Mouse (Mus musculus): ENCODE results near the gene Prkag2.
A peak's percentile ranks its signal among the peaks of the same experiment; 100 is the strongest.

Gene Prkag2

DNA sequence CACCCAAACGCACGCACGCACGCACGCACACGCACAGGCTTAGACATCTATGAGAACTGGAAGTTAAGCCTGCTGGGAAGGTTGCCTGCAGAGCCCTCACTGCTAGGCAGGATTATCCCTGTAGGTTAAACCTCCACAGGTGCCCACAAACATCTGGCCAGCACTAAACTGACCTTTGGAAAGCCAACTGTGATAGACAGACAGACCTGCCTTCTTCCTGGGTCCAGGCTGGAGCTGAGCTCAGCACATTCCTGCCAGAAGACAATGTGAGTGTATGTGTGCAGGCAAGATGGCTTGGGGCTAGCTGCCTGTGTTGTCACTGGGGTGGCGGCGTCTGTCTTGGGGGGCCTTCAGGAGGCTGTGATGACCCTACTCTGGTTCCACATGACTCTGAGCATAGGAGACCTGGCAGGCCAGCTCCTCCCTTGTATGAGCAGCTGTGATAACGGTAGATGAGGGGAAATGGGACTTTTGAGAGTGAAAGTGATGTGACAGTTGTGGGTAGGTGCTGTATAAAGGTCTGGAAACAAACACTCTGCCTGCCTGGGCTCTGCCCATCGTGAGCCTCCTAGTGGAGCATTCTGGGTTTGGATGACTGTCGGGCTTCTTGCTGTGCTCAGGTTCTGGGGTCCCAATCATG, 131.1 kb downstream of the Prkag2 start:
- no peak for DNase-seq (ENCODE audit: low spot score in 2 of 2)

DNA sequence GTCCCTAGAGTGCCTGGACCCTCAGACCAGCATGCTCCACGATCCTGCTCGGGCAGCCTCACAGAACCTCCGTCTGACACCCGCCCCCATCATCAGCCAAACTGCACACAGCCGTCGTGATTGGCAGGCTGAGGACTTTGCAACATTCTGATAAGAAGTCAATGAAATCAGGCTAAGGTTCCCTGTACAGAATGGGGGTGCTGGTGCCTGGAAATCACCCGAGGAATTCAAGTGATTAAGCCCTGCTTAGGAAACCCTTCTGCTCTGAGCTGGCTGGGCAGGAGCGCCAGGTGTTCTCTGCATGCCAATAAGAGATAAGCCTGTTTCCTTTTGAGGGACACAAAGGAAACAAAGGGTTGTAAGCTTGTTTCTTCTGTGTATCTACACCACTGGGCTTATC, 131.7 kb downstream of the Prkag2 start:
- DNase-seq (ENCODE audit: low spot score in 2 of 2) = no peak

DNA sequence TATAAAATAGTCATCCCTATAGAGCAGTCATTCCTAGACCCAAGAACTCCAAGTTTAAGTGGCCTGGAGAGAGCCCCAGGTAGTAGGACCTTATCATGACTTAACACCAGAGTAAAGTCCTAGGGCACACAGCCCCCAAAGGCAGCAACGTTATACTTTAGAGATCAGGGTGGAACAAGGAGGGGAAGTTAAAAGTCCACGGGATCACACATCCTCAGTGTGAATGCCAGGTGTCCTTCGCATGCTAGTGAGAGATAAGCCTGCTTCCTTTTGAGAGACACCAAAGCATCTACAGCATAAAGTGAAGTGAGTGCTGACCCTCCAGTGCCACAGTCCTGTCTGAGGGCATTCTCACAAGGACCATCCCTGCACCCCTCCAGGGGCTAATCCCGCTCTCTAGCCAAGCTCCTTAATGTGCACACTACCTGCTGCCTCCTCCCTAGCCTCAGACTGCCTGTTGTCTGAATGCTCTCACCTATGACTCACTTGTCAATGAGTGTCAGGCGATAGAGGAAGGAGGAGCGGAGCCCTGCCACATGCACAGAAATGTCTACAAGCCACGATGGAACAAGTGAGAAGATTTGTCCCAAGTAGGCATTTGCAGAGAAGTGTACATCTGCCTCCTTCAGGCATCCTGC, 132.4 kb downstream of the Prkag2 start:
- no peak for DNase-seq (ENCODE audit: low spot score in 2 of 2)

DNA sequence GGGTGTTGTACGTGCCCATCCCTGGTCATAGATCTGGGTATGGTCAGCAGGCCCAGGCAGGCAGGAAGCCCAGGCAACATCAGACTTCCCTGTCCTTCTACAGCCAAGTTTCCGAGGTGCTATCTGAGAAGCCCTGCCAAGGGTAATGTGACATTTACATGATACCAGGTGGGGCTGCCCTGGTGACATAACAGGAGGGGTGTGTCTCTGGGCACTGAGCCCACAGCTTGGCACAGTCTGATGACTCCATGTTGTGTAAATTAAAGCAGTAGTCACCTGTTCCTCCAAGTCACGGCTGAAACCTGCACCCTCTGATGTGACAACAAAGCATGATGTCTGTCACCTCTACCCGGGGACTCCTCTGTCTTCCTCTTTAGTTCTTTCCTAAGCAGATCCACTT, 136.7 kb downstream of the Prkag2 start:
- no peak for DNase-seq (ENCODE audit: low spot score in 2 of 2)

DNA sequence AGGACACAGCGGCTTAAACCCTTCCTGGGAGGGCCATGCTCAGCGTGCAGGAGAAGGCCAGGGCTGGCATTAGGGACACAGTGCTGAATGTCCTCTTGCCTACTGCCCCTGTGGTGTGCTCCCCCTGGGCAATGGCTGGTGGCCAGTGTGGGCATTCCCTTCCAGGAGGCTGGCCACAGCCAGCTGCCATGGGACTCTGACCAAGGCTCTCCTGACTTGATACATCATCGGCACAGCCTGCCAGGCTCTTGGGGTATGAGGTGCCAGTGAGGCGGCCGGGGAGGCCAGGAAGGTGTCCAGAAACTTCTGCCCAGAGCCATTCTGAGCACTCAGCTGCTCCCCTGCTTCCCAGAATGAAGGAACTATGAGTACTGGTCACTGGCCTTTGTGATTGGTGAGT, 139.7 kb downstream of the Prkag2 start:
- peak in 1 of 2 experiments; percentile 37 for DNase-seq (ENCODE audit: low spot score in 2 of 2)

DNA sequence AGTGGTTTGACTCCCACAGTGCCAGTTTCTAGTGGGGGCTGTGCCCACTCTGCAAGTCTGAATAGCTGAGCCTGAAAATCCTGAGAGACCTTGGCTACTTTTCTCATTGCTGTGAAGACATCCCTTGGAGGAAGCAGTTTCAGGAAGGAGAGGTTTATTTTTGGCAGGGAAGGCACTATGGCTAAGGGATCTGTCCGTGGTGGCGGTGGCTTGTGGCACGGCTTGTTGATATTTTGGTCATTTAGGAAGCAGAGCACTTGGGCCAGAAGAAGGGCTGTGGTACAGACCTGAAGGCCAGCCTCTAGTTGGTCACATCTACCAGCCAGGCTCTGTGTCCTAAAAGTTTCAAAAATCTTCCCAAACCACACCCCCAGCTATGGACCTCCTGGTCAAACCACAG, 140.7 kb downstream of the Prkag2 start:
- DNase-seq (ENCODE audit: low spot score in 2 of 2) = no peak

DNA sequence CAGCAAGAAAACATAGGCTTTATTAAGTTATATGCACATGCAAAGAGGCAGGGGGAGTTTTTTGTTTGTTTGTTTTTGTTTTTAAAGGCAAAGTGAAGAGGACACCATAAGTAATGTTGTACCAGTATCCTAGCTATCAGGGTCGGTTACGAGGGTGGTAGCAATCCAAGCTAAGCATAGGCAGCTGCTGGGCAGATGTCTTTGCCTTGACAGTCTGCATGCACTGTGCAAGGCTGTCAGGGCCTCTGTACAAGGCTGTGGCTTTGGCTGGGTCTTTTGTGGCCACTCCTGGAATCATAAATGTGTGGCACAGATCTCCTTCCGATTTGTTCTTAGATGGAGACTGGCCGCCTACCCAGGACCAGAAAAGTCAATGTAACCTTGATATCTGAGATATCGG, 141.8 kb downstream of the Prkag2 start:
- no peak for DNase-seq (ENCODE audit: low spot score in 2 of 2)

DNA sequence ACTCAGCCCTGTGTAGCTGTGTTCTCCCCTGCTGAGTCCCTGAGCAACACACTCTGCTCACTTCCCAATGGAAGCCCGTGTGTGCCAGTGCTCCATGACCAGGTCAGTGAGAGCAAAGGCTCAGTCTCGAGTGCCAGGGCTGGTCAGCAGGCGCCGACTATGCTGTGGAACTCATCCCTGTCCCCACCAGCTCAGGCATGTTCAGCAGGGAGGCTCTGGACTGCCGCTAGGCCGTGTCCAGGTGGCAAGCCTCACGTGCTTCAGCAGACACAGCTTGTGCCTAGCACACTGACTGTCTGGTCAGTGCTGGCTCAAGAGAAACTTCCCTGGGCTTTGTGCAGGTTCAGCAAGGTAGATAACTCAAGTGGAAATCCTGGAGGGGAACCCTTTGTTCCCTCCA, 143.6 kb downstream of the Prkag2 start:
- DNase-seq (ENCODE audit: low spot score in 2 of 2) = no peak

DNA sequence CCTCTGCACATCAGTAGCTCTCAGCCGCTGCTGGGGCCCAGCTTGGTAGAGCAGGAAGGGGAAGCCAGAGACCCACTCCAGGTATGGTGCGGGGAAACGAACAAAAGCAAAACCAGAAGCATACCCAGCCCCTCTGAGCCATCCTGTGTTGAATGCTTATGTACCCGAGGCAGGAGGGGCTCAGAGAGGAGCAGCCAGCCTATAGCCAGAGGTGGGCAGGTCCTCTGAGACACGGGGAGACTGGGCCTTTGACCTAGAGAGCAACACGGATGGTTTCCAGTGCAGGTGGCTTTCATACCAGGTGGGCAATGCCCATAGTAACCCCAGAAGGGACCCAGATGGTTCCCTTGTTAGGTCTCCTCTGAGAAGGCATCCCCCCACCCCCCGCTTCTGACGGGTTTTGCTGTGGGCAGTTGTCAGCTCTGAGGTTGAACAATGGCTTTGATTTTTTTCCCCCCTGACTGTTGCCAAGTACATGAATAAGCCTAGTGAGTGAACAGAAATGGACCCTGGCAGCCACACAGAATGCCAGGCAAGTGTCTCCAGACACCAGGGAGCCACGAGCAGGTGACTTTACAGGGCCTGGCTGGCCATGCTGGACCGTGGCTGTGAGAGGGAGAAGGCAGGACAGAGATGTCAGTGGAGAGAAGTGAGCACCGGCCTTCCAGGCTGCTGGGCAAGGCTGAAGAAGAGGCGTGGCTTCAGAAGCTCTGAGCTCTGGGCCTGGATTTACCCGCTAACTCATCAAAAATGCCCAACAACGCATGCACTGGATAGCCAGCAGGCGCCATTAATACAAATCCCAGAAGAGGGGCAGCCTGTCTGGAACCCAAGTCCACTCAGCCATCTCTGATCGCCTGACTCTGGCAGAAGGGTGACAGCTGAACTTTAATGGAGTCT, 147.3 kb downstream of the Prkag2 start:
- DNase-seq (ENCODE audit: low spot score in 2 of 2) = peak in 1 of 2 experiments; percentile 18

DNA sequence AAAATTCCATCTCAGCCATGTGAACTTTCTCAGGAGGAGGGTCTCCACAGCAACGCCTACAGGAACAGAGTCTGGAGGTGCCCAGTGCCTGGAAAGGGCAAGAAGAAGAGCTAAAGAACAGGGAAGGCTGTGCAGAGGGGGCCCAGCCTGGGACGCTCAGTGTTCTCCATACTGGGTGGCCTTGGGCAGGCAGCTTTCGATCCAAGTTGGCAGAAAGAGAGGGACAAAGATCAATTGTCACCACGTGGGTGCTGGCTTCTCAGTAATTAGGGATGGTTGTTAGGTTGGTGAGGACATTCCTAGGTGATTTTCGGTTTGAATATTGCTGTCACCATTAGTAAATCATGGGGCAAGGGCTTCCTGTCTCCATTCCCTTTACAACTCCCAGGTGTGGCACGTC, 148.2 kb downstream of the Prkag2 start:
- DNase-seq (ENCODE audit: low spot score in 2 of 2) = no peak

DNA sequence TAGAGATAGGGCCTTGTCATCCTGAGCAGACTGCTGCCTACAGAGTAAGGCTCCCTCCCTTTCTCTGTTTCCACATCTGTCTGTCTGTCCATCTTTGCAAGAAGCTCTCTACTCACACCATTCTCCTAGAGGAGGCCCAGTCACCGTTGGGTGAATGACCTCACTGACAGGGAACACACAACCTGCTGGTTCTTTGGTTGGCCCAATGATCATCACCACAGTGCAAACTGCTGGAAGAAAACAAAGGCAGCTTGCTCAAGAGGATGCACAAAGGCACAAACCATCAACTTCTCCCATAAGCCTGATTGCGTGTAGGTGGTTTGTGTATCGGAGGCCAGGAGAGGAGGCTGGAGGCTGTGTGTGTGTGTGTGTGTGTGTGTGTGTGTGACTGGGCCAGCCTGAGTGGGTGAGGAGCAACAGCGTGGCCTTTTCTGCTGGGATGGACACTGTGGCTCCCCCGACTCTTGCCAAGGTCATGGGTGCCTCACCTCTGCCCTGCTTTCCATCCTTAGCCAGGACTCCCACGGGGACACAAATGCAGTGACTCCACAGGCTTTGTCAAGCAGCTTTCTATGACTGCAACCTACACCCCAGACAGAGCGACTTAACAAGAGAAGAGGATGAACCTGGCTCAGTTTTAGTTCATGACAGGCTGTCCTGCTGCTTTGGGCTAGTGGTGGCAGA, 149.4 kb downstream of the Prkag2 start:
- DNase-seq (ENCODE audit: low spot score in 2 of 2) = no peak

DNA sequence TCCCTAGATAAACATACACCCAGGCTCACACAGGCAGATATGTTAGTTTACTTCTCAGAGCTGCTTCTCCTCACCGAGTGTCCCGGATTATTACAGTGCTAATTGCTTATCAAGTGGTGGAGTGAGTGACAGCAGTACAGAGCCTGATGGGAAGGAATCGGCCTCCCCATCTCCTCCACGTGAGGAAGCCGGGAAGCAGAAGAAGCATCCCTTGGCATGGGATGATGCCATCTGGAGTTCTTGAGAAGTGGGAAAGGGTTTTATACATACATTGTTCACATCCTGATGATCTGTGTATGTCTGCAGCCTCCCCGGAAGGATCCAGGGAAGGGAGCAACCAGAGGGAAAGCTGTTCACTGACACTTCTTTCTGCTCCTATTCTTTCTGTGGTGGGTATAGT, 150.4 kb downstream of the Prkag2 start:
- DNase-seq (ENCODE audit: low spot score in 2 of 2) = peak in 1 of 2 experiments; percentile 39

DNA sequence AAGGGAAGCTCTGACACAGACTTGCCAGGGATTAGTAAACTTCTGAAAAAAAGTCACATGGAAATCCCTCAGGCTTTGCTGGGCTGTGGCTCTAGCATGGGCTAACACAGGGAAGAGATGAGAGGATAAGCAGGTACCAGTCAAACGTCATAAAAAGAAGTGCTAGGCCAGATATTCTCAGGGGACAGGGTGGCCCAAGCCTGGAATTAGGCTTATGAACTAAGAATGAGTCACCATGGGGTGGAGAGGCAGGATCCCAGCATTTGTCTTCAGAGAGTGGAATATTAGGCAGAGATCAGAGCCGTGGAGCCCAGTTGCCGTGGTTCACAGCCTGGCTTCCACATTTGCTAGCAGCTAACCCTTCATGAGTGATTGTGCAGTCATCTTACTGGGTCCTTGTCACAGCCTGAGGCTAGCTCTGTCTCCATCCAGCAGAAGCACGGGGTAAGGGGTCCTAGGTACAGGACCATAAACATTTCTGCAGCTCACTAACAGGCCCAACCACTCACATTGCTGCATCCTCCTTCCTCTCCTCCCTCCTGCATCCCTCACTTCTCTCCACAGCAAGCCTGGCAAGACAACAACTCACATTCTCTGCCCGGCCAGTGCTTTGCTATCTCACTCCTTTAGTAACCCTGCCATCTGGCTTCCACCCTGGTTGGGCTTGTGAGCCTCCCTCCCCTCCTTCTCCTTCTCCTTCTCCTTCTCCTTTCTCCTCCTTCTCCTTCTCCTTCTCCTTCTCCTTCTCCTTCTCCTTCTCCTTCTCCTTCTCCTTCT, 162.2 kb downstream of the Prkag2 start:
- DNase-seq (ENCODE audit: low spot score in 2 of 2) = no peak

DNA sequence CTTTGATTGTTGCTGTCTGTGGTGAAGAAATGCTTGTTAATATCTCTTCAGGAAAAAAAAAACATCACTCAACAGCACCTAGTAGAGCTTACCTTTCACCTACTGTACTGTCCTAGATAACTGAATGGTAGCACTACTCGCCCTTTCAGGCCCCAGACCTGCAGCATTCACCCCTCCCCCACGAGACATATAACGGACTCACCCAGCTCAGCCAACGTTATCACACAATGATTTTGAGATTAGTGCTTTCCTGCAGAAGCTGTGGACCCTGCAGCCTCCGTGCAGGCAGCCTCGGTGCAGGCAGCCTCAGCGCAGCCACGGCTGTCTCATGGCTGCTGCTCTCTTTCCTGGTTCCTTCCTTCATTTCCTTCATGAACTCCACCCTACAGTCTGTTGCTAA, 164.0 kb downstream of the Prkag2 start:
- no peak for DNase-seq (ENCODE audit: low spot score in 2 of 2)

DNA sequence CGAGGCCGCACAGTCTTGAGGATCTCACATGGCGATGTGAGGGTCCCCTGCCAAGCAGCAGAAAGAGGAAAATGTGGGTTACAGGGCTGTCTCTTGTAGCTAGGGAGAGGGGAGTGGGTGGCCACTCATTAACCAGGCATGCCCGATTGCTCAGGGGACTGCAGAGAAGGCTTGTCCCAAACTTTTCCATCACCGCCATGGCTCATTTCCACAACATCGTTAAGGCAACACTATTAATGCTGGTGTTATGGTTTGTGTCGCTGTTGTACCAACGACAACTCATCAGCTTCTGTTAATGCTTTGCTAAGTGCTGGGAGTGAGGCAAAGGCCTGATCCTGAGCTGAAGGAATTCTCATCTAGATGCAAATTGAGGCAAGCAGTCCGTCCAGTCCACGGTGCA, 165.0 kb downstream of the Prkag2 start:
- no peak for DNase-seq (ENCODE audit: low spot score in 2 of 2)

DNA sequence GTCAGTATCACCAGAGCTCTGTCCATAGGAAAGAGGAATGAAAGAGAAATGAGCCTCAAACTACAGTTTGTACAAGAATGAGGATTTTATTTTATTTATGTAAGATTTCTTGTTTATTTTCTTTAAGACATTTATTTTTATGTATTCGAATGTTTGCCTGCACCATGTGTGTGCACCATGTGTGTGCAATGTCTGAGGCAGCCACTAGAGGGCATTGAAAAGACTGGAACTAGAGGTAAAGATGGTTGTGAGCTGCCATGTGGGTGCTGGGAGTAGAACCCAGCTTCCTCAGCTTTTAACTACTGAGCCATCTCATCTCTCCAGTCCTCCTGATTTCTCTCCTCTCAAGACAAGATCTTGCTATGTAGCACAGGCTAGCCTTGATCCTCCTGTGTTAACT, 166.7 kb downstream of the Prkag2 start:
- no peak for DNase-seq (ENCODE audit: low spot score in 2 of 2)

DNA sequence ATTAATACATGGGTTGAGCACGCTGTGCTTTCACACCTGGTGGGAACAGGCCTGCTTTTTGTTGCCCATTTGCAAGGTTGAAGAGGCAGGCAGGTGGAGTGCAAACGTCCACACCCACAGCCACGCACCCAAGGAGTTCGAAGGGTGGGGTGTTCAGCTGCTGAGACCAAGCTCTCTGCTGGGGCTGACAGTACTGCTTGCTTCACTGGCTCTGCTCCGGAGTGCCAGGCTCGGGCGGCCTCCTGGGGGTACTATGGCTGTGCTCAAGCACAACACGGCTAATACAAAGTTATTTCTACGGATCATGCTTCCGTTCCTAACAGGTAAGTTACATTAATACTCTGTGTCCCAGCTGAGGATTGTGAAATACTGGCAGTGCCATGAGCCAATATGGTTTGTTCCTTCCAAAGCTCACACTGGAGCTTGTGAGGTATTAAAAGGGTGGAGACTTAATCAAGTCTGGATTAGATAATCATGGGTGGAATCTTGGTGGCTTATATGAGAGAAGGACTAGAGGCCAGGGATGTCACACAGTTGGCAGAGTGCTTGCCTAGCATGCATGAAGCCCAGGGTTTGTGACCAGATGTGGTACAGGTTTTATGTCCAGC, 168.8 kb downstream of the Prkag2 start:
- no peak for DNase-seq (ENCODE audit: low spot score in 2 of 2)

DNA sequence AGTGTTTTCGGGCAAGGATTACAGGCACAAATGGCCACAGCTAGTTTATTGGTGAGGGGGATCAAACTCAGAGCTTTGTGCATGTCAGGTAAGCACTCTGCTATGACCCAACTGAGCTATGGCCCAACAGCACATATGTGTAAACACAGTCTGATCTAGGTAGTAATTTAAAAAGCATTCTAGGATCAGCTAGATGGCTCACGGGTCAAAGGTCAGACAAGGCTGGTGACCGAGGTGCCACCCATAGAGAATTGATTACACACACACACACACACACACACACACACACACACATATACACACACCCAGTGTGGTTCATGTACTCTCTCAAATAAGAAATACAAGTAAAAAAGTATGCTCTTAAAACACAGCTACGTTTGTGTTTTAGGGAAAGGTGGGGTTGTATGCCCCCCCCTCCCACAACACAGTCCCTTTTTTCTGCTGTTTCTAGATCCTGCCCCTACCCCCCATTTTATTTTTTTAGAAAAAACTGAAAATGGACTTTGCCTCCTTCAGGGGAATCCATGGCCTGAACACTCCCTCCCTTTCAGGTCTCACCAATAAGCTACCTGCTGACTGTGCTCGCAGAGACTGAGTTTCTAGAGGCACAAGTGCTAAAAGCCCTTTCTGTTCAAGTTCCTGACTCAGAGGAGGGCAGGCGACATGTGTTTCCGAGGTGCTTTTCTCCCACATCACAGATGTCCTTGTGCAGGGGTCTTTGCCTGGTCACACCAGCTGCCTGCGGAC, 169.4 kb downstream of the Prkag2 start:
- no peak for DNase-seq (ENCODE audit: low spot score in 2 of 2)

DNA sequence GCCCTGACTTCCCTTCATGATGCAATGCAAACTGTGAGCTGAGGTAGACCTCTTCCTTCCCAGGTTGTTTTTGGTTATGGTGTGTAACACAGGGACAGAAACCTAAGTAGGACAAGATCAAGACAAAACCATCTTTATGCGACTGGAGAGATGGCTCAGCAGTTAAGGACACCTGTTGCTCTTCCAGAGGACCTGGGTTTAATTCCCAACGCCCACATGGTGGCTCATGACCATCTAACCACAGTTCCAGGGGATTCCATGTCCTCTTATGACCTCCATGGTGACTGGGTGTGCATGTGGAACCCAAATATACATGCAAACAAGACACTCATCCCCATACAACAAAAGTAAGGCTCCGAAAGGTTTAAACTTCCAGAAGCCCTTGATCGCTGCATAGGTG, 171.6 kb downstream of the Prkag2 start:
- no peak for DNase-seq (ENCODE audit: low spot score in 2 of 2)

DNA sequence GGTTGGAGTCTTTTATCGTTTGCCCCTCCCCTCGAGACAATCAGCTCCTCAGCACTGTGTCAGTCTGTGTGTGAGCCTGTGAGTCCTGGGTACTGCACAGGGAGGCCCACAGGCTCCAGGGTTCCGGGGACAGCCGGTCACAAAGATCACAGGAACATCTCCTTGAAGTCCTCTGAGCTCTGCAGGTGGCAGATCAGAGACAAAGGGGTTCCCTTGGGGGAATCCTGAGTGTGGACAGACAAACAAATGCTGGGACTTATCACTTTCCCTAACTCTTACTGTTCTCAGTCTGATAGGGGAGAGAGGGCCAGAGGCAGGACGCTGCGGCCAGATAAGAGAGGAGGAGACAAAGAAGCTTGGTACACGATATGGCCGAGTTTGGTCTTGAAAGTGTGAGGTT, 172.7 kb downstream of the Prkag2 start:
- DNase-seq (ENCODE audit: low spot score in 2 of 2) = no peak
